Mouse (Mus musculus): ENCODE measurements around the gene Taf8.

DNA sequence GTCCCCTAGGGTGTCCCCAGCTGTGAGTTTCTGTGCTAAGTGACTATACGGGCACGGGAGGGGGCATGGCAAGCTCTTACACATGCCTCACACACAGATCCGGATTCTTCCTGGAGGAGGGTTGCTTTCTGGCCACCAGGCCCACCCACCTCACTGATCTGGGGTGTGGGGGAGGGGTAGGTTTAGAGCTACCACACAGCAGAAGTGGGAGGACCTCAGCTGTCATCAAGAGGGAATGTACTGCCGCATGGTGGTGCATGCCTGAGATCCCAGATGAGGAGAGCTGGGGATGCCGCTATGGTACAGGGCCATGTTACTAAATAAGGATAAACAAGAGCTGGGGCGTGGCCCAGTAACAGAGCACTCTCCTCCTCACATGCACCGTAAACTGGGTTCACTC lies 51.9 kb downstream of the Taf8 start:
- TF ChIP-seq CTCF (IDR thresholded peaks at IDR 0.05; ENCODE audit: extremely low read depth, insufficient read length, insufficient replicate concordance, low read depth, low read length): no peak
- TF ChIP-seq POLR2A (IDR thresholded peaks at IDR 0.05; ENCODE audit: low read depth, low read length): no peak

Data from small intestine, adult 2 months (tissue).